Mouse (Mus musculus): Measurements from ENCODE around the gene Ikzf2. TPM values are rescaled to one million over a fixed set of nuclear protein-coding genes. Genes with fewer than 3 reads are reported as not detected.

Gene Ikzf2
- total RNA-seq, 2 experiments from 2014 or later, result 3.7 to 7.9 TPM

DNA sequence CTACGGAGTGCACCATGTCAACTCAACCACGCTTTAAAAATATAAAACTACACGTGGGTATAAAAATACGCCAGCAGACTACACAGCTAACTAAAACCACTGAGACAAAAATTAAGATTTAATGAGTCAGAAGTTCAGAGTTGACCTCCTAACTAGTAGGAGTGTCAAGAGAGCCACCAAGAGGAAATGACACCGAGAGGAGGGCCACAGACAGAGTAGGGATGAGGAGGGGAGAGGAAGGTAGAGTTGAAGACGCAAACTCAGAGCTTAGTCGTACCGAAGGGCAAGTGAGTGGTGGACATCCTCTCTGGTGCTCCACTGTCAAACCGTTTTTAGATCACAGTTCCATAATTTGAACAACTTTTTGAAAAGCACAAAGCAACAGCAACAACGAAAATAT is 154.0 kb downstream of the Ikzf2 start:
- no peak for DNase-seq (ENCODE audit: low spot score in 2 of 2)
- intact Hi-C loops (cut with DNase I), result no loop called here

- DNase-seq (ENCODE audit: low spot score in 2 of 2), result no peak
- intact Hi-C loops (cut with DNase I), result no loop called here
These were observed 158.3 kb downstream of the Ikzf2 start for GRCm38 (mm10) chr1:69528696-69529095.

DNA sequence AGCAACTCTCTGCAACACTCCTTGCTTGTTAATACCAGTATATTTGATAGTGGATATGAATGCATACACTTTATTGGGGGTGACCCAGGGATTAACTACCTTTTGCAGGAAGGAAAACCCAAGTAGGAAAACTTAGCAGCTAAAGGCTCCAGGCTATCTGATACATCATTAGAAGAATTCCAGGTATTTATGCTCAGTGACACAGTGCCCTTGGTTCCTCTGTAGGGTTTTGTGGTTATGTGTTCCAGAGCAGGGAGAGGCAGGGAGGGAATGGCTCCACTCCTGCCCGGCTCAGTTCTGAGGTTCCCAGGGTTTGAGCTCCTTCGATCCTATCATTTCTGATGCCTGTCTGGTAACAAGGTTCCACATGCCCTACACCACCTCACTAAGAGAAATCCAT is 165.4 kb downstream of the Ikzf2 start:
- intact Hi-C loops (cut with DNase I), result no loop called here
- no peak for DNase-seq (ENCODE audit: low spot score in 2 of 2)

DNA sequence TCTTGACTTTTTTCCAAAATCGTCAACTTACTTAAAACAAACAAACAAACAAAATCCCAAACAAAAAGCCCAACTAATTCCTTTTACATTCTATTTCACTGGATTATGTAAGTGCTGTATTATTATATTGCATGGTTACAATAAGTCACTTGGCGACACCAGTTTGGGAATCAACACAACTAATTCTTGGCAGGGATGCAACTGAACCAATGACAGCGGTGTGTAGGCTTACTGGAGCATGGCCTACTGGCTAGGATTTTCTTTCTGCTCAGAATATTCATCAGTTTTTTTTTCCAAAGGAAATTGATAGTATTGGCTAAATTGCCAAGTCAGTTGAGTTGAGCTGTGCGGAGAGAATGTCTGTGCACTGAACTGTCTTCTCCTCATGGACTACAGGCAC is 167.7 kb downstream of the Ikzf2 start:
- DNase-seq (ENCODE audit: low spot score in 2 of 2), result no peak
- intact Hi-C loops (cut with DNase I), result no loop called here

- no peak for DNase-seq (ENCODE audit: low spot score in 2 of 2)
These were observed 169.0 kb downstream of the Ikzf2 start for GRCm38 (mm10) chr1:69518012-69518411.

DNA sequence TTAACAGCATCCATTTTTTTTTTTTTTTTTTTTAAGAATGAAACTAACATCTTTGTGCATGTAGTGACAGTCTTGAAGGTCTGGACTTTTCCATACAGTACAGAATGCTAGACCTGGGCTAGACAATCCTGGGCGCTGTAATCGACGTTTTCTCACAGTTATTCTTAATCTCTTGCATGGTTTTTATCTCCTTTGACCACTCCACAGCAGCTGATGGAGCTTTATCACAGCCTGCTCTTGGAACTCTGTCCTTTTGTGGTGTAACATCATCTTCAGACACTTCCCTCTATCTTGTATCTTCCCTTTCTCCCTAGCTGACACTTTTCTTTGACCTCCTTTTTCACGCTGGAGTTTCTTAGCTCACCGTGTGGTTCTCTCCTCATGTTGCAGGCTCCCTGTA is 170.9 kb downstream of the Ikzf2 start:
- DNase-seq (ENCODE audit: low spot score in 2 of 2), result no peak
- intact Hi-C loops (cut with DNase I), result no loop called here

More at GRCm38 (mm10) chr1:69518012-69518411, 169.0 kb downstream of the Ikzf2 start:
- intact Hi-C loops (cut with DNase I), result no loop called here

DNA sequence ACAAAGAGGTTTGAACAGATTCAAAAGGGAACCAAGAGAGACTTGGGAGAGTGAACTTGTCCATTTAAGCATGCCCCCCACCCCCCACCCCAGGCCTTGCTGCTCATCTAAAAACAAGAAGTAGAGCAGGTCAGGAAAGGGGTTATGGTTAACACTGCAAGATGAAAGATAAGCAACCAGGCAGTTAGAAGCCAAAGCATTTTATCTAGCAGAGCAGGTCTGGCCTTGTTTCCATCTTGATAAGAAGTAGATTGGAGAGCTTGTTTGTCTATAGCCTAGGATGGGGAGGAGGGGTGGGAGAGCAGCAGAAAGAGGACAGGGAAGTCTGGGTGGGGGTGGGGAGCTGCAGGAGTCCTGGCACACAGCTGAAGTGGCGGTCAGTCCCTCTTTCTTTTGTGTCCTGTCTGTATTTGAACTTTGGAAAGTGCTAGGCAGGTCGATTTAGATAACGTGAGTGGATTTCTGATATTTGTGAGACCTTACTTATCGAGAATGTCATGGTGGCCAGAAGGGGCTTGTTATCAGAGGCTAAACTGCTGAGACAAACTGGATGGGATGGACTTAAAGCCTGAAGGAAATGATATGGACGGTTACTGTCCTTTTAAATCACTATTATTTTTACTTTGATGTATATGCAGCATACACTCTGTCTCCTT is 173.3 kb downstream of the Ikzf2 start:
- no peak for DNase-seq (ENCODE audit: low spot score in 2 of 2)
- intact Hi-C loops (cut with DNase I), result no loop called here

DNA sequence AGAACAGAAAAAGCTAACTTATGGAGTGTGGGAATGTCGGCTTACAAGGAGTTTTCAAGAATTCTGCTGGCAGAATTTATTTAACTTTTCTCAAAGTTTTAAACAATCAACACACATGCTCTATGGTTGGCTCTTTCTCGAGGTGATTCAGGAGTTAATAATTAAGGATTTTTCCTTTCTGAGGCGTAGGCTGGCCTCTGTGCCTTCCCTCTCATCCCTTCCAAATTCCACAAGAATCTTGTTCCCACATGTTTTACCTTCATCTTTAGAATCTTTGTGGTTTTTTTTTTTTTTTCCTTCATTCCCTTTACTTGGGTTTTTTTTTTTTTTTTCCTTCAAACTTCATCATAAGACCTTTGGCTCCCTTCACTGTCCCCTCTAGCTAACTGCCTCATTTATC is 178.8 kb downstream of the Ikzf2 start:
- intact Hi-C loops (cut with DNase I), result no loop called here
- no peak for DNase-seq (ENCODE audit: low spot score in 2 of 2)

DNA sequence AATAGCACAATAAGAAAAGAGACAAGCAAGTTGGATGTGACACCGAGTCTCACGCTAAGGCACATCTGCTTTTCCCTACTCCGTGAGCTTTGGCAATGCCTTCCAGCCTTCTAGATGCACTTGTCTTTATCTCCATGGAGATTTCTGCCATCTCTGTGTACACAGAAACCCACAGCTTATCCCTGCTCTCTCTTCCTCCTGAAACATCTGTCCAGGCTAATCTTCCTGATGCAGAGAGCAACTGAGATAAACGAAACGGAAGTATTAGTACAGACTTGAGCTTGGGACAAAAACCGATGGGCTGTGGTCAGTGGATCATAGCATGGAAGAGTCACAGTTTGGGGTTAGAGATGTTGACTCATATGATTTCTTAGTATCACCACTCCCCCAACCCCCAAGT is 179.5 kb downstream of the Ikzf2 start:
- DNase-seq (ENCODE audit: low spot score in 2 of 2), result no peak
- intact Hi-C loops (cut with DNase I), result no loop called here

GRCm38 (mm10) chr1:69506615-69507159 is 180.4 kb downstream of the Ikzf2 start:
- intact Hi-C loops (cut with DNase I), result no loop called here
- DNase-seq (ENCODE audit: low spot score in 2 of 2), result no peak

DNA sequence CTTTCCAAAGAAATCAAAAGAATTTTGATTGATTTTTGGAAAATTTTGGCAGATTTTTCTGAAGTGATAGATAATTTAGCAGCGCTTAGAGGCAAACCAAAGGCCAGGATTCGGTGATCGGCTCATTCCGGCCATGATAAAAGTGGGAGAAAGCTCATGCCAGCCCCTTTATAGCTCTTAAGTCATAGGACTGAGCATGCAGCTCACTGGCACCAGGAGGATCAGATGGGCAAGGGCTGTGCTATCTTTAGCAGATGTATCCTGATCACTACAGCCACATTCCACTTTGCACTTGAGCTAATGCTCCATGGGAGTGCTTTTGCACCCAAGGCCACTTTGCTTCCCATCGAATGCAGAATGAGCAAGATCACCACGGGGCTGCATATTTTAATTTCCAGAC is 181.0 kb downstream of the Ikzf2 start:
- no peak for DNase-seq (ENCODE audit: low spot score in 2 of 2)
- intact Hi-C loops (cut with DNase I), result no loop called here

GRCm38 (mm10) chr1:69500388-69500787 is 186.7 kb downstream of the Ikzf2 start:
- no peak for DNase-seq (ENCODE audit: low spot score in 2 of 2)
- intact Hi-C loops (cut with DNase I), result no loop called here

GRCm38 (mm10) chr1:69499652-69500051 is 187.4 kb downstream of the Ikzf2 start:
- intact Hi-C loops (cut with DNase I), result no loop called here
- DNase-seq (ENCODE audit: low spot score in 2 of 2), result no peak

DNA sequence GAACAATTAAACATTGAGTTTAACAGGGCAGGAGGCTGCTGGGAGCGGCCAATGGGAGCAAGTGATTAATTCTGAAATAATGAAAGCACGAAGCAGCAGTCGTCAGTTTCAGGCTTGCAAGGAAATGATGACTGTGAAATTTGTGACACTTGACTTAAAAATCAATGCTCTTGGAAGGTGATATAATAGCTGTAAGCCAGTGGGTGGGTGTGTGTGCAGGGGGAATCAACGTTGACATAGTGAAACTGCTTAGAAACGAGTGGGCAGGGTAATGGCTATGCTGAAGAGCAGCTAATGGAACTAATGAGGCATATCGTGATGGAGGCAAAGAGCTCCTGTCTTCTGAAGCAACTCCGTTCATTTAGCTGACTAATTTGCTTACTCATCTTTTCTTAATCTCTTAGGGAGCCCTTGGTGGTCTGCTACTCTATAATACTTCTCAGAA is 188.2 kb downstream of the Ikzf2 start:
- intact Hi-C loops (cut with DNase I), result no loop called here

DNA sequence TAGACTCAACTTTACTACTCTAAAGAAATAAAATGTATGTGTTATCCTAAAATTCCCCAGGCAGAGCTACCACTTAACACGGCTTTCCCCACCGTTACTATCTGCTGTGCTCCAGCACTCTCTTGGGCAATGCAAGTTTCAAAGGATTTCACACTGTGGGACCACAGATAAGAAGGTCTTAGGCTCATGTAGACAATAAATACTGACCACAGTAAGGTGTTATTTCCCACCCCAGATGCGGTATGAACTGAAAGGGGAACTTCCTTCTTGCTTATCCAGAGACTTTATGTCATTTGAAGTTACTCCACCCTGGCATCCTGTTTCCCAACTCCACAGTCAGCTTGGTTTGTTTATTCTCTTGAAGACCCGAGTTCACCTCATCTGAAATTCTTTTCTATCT is 191.0 kb downstream of the Ikzf2 start:
- intact Hi-C loops (cut with DNase I), result no loop called here
- no peak for DNase-seq (ENCODE audit: low spot score in 2 of 2)

More for the DNA sequence above, 188.2 kb downstream of the Ikzf2 start:
- no peak for DNase-seq (ENCODE audit: low spot score in 2 of 2)

GRCm38 (mm10) chr1:69493309-69494047 is 193.6 kb downstream of the Ikzf2 start:
- DNase-seq (ENCODE audit: low spot score in 2 of 2), result peak in 1 of 2 experiments; percentile 4
- intact Hi-C loops (cut with DNase I), result no loop called here

DNA sequence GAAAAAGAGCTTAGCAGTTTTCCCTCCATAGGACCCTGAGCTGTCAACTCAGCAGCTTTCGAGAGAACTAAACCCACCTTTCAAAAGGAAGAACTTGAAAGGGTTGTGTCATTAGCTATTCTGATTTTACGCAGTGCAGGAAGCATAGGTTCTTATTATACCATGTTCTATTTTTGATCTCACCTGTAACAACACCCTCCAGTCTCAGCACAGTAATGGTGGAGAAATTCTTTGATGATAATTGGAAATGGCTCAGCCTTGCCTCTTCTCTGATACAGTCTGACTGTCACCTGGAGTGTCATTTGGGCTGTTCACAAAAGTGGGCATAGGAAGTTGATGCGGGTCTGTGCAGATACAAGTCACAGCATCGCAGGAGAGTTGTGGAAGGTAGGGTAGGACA is 195.0 kb downstream of the Ikzf2 start:
- DNase-seq (ENCODE audit: low spot score in 2 of 2), result no peak
- intact Hi-C loops (cut with DNase I), result no loop called here

GRCm38 (mm10) chr1:69489026-69489425 is 198.0 kb downstream of the Ikzf2 start:
- no peak for DNase-seq (ENCODE audit: low spot score in 2 of 2)
- intact Hi-C loops (cut with DNase I), result no loop called here

- intact Hi-C loops (cut with DNase I), result no loop called here
- no peak for DNase-seq (ENCODE audit: low spot score in 2 of 2)
These were observed 198.4 kb downstream of the Ikzf2 start for GRCm38 (mm10) chr1:69488625-69489024.
